Mouse (Mus musculus): Measurements from ENCODE around the gene Plekha6.

The Plekha6 gene

DNA sequence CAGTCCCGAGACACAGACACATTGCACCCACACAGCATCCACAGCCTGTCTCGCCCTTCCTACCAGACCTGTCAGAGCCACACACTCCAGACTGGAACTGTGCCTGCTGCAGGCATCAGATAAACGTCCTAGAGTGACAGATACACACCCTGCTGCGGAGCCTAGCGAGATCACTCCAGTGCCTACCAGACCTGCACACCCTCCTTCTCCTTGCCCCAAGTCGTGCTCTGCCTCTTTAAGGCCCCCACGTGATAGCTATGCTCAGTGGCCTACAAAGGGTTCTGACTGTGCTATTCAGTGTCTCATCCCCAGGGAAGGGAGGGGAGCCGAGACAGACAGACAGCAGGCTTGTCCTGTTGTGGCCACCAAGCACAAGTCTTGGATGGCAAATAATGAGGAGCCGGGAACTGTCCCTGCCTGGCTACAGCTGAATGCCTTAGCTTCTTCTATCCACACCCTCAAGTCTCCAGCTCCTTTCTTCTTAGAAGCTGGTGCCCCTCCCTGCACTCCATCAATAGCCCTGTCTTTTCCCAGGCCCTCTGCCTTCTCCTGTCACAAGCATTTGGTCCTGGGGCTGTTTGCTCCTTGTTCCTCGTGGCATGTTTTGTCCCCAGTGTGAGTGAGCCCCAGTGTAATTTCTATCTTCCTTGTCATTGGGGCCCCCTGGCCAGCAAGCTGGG, 103.9 kb downstream of the Plekha6 start:
- CTCF ChIA-PET, result no interaction called here

- CTCF ChIA-PET, result no interaction called here
These were observed 104.5 kb downstream of the Plekha6 start for GRCm38 (mm10) chr1:133268503-133268902.

- CTCF ChIA-PET, result interaction anchor here (0.5 kb wide), 1 partner anchor 20 kb away, joined by 3 read pairs; no protein-coding TSS in a partner anchor
These were observed 106.3 kb downstream of the Plekha6 start for GRCm38 (mm10) chr1:133270336-133270735.

- CTCF ChIA-PET, result no interaction called here
These were observed 110.2 kb downstream of the Plekha6 start for GRCm38 (mm10) chr1:133274163-133274562.

DNA sequence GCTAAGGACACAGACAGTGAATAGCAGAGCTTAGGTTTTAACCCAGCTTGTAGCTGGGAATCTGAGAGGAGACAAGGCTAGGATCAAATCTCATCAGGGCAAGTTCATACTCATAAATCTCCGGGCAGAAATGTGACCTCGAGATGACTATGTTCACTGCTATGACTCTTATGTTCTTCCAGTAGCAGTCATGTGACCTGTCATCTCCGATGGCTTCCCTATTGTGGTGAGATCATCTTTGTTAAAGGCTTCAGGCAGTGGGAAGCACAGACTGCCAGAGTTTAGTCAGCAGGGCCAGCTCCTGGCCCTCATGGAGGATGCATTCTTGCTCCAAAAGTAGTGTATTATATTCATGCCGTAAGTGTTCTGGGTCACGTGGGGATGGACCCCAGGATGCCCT, 113.0 kb downstream of the Plekha6 start:
- CTCF ChIA-PET, result no interaction called here

GRCm38 (mm10) chr1:133278539-133278938, 114.5 kb downstream of the Plekha6 start:
- CTCF ChIA-PET, result no interaction called here

DNA sequence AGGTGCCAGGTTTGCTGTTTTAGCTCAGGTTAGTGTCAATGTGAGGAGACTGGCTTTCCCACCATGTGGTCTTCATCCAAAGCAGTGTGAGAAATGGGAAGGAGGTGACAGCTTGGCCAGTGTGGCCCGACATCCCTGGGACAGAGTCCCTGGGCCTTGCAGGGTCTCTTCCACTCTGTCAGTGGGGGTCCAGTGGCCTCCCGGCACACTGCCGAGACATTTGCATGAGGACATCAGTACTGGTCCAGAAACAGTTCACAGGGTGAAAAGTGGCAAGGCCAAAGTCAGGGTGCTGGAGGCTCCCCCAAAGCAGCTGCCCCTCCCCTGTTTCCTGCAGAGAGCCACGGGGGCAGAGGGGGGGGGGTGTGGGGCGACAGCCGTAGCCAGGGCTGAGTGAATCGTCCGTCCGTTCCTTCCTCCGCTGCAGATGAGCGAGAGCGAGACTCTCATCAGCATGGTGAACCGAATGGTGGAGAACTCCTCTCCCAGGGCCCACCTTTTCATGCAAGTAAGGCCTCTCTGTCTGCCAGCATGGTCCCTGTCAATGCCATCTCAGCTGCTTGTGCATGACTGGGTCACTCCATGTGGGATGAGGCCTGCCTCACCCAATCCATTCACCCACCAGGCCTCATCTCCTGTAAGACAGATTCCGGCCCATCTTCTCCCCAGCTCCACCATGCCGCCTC, 115.1 kb downstream of the Plekha6 start:
- CTCF ChIA-PET, result no interaction called here

GRCm38 (mm10) chr1:133279632-133280093, 115.7 kb downstream of the Plekha6 start:
- CTCF ChIA-PET, result no interaction called here

- CTCF ChIA-PET, result no interaction called here
These were observed 116.5 kb downstream of the Plekha6 start for GRCm38 (mm10) chr1:133280537-133280936.

DNA sequence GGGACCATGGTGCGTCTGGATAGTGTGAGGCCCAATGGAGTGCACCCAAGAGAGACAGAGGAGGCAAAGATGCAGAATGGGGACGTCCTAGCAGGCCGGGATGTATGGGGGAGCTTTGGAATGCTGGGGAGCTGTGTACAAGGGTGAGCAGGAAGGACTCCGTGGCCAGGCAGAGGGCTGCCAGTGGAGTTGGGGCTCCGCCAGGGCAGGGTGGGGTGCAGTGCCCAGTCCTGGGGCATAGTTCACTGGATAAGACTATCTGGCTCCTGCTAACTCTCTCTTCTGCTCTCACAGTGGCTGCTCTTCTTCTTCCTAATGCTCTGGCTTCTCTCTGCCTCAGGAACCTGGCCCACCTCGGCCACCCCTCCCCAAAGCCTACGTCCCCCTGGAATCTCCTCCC, 121.9 kb downstream of the Plekha6 start:
- CTCF ChIA-PET, result no interaction called here

DNA sequence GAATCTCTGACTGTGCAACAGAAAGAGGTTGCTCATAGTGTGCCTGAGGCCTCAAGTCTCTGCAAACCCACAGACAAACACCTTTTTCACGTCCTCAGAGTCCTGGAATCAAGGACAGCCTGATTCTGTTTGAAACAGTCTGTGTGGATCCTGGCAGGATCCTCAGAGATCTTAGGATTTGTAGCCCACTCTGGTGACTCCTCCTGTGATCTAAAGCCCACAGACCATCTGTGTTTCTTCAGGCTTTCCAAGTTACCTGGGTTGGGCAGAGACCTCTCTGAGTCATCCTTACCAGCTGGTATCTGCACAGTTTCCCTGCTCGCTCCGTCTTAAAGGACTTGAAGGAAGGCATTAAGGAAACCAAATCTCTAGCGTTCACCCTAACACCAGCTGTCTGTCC, 123.0 kb downstream of the Plekha6 start:
- CTCF ChIA-PET, result no interaction called here

- CTCF ChIA-PET, result no interaction called here
These were observed 123.9 kb downstream of the Plekha6 start for GRCm38 (mm10) chr1:133287880-133288279.

DNA sequence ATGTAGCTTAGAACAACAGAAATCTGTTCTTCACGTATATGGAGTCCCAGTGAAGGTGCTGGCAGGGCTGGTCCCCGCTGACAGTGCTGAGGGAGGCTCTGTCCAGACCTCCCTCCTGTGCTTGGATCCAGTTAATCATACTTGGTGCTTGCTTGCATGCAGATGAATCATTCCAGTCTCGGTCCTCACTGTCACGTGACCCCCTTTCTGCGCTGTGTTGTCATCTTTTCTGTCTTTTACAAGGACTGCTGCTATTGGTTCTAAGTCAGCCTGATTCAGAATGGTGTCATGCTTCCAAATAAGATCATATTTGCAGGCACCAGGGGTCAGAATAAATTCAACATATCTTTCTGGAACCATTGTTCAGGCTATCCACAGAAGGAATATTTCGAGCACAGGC, 127.9 kb downstream of the Plekha6 start:
- CTCF ChIA-PET, result no interaction called here

- CTCF ChIA-PET, result interaction anchor here (0.6 kb wide), 1 partner anchor 68 kb away, joined by 3 read pairs; no protein-coding TSS in a partner anchor
These were observed 128.6 kb downstream of the Plekha6 start for GRCm38 (mm10) chr1:133292608-133293007.

GRCm38 (mm10) chr1:133296376-133296775, 132.4 kb downstream of the Plekha6 start:
- CTCF ChIA-PET, result no interaction called here

GRCm38 (mm10) chr1:133298816-133299215, 134.8 kb downstream of the Plekha6 start:
- CTCF ChIA-PET, result interaction anchor here (0.7 kb wide), 1 partner anchor 1275 kb away, joined by 7 read pairs; no protein-coding TSS in a partner anchor

- CTCF ChIA-PET, result no interaction called here
These were observed 138.5 kb downstream of the Plekha6 start for GRCm38 (mm10) chr1:133302540-133302939.

DNA sequence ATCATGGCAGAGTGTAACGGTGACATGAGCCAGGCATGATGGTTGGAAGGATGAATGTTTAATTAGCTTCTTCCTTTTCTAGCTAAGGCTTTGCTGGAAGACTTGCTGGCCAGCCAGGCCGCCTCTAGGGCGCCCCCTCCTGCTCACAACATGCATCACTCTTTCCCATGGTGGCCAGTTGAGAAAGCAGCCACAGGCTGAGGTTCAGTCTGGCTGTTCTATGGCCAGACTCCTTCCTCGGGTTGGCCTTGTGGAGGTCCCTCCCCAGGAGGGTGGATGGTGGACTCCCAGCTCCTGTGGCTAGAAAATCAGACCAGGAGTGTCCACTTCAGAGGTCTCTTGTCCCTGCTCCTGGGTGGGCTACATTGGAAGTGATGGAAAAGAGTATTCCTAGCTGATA, 142.8 kb downstream of the Plekha6 start:
- CTCF ChIA-PET, result interaction anchor here (1.3 kb wide), 1 partner anchor 48 kb away, joined by 3 read pairs; no protein-coding TSS in a partner anchor

- CTCF ChIA-PET, result interaction anchor here (0.7 to 1.3 kb wide), 3 partner anchors 46 to 71 kb away, joined by 3 to 5 read pairs (median 3); no protein-coding TSS in a partner anchor
These were observed 143.3 kb downstream of the Plekha6 start for GRCm38 (mm10) chr1:133307318-133307717.

DNA sequence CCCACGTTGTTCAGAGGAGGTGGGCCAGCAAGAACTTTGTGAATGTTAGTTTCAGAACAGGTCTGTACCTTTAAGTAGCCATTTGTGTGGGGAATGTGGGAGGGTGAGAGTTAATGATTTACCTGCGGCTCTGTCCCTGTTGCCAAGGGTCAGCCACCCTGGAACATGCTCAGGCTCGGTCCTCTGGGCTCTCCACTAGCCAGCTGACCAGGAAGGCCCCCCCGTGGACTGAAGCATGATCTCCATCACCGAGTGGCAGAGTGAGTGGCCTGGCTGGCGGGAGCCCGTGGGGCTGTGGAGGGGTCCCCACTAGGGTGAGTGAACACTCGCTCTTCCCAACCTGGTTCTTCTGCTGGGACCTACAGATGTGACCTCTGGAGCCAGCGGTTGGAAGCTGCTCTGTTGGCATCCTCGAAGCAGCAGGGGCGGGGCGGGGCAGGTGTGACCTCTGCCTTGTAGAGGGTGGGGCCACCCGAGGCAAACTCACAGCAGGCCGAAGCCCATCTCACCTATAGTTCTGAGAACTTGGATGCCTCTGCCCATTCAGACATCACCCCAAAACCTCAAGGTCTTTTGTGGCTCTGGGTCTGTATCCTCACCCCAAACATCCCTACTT, 145.8 kb downstream of the Plekha6 start, which contains the start of gene Golt1a:
Golt1a (plus strand) TSS at position 149 of the 616 bp plus-strand sequence.
- CTCF ChIA-PET, result interaction anchor here (0.6 kb wide), 1 partner anchor 48 kb away, joined by 4 read pairs; no protein-coding TSS in a partner anchor

GRCm38 (mm10) chr1:133311240-133311639, 147.2 kb downstream of the Plekha6 start:
- CTCF ChIA-PET, result no interaction called here

DNA sequence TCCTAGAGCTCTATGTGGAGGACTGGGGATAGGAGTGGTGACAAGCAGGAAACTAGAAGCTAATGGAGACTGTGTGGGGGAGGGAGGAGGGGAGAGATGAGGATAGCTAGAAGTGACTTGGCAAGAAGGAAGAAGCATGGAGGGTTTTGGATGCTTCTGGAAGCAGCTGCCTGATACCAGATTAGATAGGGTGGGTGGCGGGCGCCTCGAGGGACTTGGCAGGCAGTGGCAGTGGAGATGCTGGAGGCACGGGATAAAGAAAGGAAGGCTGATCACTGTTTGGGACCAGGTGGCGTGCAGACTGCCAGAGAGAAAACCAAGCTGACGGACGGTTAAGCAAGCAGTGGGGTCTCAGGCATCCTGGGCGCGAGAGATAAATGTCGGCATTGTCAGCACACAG, 147.9 kb downstream of the Plekha6 start:
- CTCF ChIA-PET, result no interaction called here

Measured in spleen, embryonic (tissue).